Mouse (Mus musculus): Measurements from ENCODE around the gene Cacna2d2. TPM values are rescaled to one million over a fixed set of nuclear protein-coding genes. Genes with fewer than 3 reads are reported as not detected.

Cacna2d2 gene
- total and polyA plus RNA-seq, 3 experiments = 12.9 to 14.1 (median 13.3) TPM

DNA sequence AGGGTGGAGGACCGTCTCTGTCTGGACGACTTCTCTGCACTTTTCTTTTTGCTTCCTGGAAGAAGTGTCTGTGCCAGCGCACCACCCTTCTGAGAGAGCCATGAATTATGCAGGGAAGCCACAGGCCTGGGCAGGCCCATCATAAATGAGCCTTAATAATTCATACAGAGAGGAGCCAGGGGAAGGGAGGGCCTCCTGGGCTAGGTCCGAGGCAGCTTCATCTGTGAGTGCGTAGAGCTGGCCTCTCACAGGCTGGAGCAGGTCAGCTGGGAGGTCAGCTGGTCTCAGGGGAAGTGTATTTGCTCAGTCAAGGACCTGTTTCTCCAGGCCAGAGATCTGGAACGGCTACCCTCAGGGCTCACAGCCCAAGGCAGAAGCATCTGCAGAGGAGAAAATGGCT, 17.7 kb downstream of the Cacna2d2 start:
- H3K27ac ChIP-seq = no peak overlapping the region
- H3K9ac ChIP-seq (ENCODE audit: low read depth, low read length) = no peak overlapping the region
- H3K79me2 ChIP-seq (replicated peaks; ENCODE audit: control insufficient read depth, insufficient read depth, low read length) = no peaks in the 10 kb centered on the region
- no peak overlapping the region for H3K4me3 ChIP-seq
- no peaks in the 10 kb centered on the region; the same call in 1 of the 2 replicates for H3K27me3 ChIP-seq (ENCODE audit: control insufficient read depth, insufficient read depth, low read length)
- intact Hi-C loops (cut with DNase I) = no loop called here
- 60% methylated on average over 6 of the region's 6 CpGs for WGBS
- no peaks in the 10 kb centered on the region for H3K4me1 ChIP-seq (ENCODE audit: control insufficient read depth, insufficient read depth, low read length)
- no peak for DNase-seq
- H3K36me3 ChIP-seq (ENCODE audit: control insufficient read depth, insufficient read depth, low read length) = no peaks in the 10 kb centered on the region
- TF ChIP-seq CTCF (IDR thresholded peaks at IDR 0.05) = no peak
- no peak for TF ChIP-seq POLR2A (IDR thresholded peaks at IDR 0.05; ENCODE audit: insufficient read depth, low read depth, low read length)
- no peak for TF ChIP-seq EP300 (IDR thresholded peaks at IDR 0.05; ENCODE audit: insufficient read depth, low read depth, low read length)

- Histone ChIP-seq H3K27me3 (ENCODE audit: control insufficient read depth, insufficient read depth, low read length) (no peaks in the 10 kb centered on the region; the same call in 1 of the 2 replicates), H3K9ac (ENCODE audit: low read depth, low read length) (no peak overlapping the region), H3K79me2 (replicated peaks; ENCODE audit: control insufficient read depth, insufficient read depth, low read length) (no peaks in the 10 kb centered on the region), H3K36me3 (ENCODE audit: control insufficient read depth, insufficient read depth, low read length) (no peaks in the 10 kb centered on the region), H3K4me1 (ENCODE audit: control insufficient read depth, insufficient read depth, low read length) (no peaks in the 10 kb centered on the region), H3K27ac (no peak overlapping the region), H3K4me3 (no peak overlapping the region)
- 73% methylated on average over 9 of the region's 9 CpGs for WGBS
- no peak for TF ChIP-seq POLR2A (IDR thresholded peaks at IDR 0.05; ENCODE audit: insufficient read depth, low read depth, low read length)
- TF ChIP-seq CTCF (IDR thresholded peaks at IDR 0.05) = no peak
- no peak for TF ChIP-seq EP300 (IDR thresholded peaks at IDR 0.05; ENCODE audit: insufficient read depth, low read depth, low read length)
- no peak for DNase-seq
- intact Hi-C loops (cut with DNase I) = no loop called here
Observed at GRCm38 (mm10) chr9:107419491-107420244, 20.3 kb downstream of the Cacna2d2 start.

DNA sequence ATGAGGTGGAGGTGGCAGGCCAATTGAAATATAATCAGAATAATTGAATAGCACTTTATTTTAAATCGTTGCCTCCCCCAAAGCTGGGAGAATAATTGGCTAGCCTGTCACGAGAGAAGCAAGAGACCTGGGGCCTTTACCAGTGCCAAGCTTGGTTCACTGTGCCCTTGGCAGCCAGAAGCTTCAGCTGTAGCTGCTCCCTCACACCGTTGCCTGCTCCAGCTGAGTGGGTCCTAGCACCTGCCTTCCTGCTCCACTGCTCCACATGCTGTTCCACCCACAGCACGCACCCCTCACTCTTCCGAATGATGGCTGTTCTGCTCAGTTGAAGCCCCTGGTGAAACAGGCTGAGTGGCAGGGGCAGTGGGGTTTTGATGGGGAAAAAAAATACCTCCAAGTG, 21.5 kb downstream of the Cacna2d2 start:
- no peaks in the 10 kb centered on the region for H3K4me1 ChIP-seq (ENCODE audit: control insufficient read depth, insufficient read depth, low read length)
- no peaks in the 10 kb centered on the region for H3K79me2 ChIP-seq (replicated peaks; ENCODE audit: control insufficient read depth, insufficient read depth, low read length)
- no peaks in the 10 kb centered on the region for H3K36me3 ChIP-seq (ENCODE audit: control insufficient read depth, insufficient read depth, low read length)
- no peaks in the 10 kb centered on the region; the same call in 1 of the 2 replicates for H3K27me3 ChIP-seq (ENCODE audit: control insufficient read depth, insufficient read depth, low read length)
- peak in 1 of 2 experiments; percentile 6 for DNase-seq
- no peak overlapping the region for H3K9ac ChIP-seq (ENCODE audit: low read depth, low read length)
- H3K4me3 ChIP-seq = no peak overlapping the region
- intact Hi-C loops (cut with DNase I) = no loop called here
- 52% methylated on average over 5 of the region's 5 CpGs for WGBS
- H3K27ac ChIP-seq = no peak overlapping the region
- TF ChIP-seq CTCF (IDR thresholded peaks at IDR 0.05) (no peak), POLR2A (IDR thresholded peaks at IDR 0.05; ENCODE audit: insufficient read depth, low read depth, low read length) (no peak), EP300 (IDR thresholded peaks at IDR 0.05; ENCODE audit: insufficient read depth, low read depth, low read length) (no peak)

GRCm38 (mm10) chr9:107422878-107423277, 23.5 kb downstream of the Cacna2d2 start:
- H3K27me3 ChIP-seq (ENCODE audit: control insufficient read depth, insufficient read depth, low read length) = no peaks in the 10 kb centered on the region; the same call in 1 of the 2 replicates
- no peaks in the 10 kb centered on the region for H3K4me1 ChIP-seq (ENCODE audit: control insufficient read depth, insufficient read depth, low read length)
- H3K79me2 ChIP-seq (replicated peaks; ENCODE audit: control insufficient read depth, insufficient read depth, low read length) = no peaks in the 10 kb centered on the region
- no peaks in the 10 kb centered on the region for H3K36me3 ChIP-seq (ENCODE audit: control insufficient read depth, insufficient read depth, low read length)
- no peak overlapping the region for H3K9ac ChIP-seq (ENCODE audit: low read depth, low read length)
- no peak overlapping the region for H3K27ac ChIP-seq
- TF ChIP-seq EP300 (IDR thresholded peaks at IDR 0.05; ENCODE audit: insufficient read depth, low read depth, low read length) (no peak), CTCF (IDR thresholded peaks at IDR 0.05) (no peak), POLR2A (IDR thresholded peaks at IDR 0.05; ENCODE audit: insufficient read depth, low read depth, low read length) (no peak)
- H3K4me3 ChIP-seq = no peak overlapping the region
- intact Hi-C loops (cut with DNase I) = no loop called here
- WGBS = 33% methylated on average over 2 of the region's 2 CpGs
- DNase-seq = no peak

GRCm38 (mm10) chr9:107424485-107425175, 25.2 kb downstream of the Cacna2d2 start:
- WGBS = 70% methylated on average over 12 of the region's 12 CpGs
- H3K27ac ChIP-seq = no peak overlapping the region
- H3K36me3 ChIP-seq (ENCODE audit: control insufficient read depth, insufficient read depth, low read length) = no peaks in the 10 kb centered on the region
- intact Hi-C loops (cut with DNase I) = no loop called here
- no peak overlapping the region for H3K4me3 ChIP-seq
- no peaks in the 10 kb centered on the region; the same call in 1 of the 2 replicates for H3K27me3 ChIP-seq (ENCODE audit: control insufficient read depth, insufficient read depth, low read length)
- DNase-seq = no peak
- H3K79me2 ChIP-seq (replicated peaks; ENCODE audit: control insufficient read depth, insufficient read depth, low read length) = no peaks in the 10 kb centered on the region
- H3K9ac ChIP-seq (ENCODE audit: low read depth, low read length) = no peak overlapping the region
- TF ChIP-seq EP300 (IDR thresholded peaks at IDR 0.05; ENCODE audit: insufficient read depth, low read depth, low read length) (no peak), CTCF (IDR thresholded peaks at IDR 0.05) (no peak), POLR2A (IDR thresholded peaks at IDR 0.05; ENCODE audit: insufficient read depth, low read depth, low read length) (no peak)
- no peaks in the 10 kb centered on the region for H3K4me1 ChIP-seq (ENCODE audit: control insufficient read depth, insufficient read depth, low read length)

GRCm38 (mm10) chr9:107427876-107428275, 28.5 kb downstream of the Cacna2d2 start:
- intact Hi-C loops (cut with DNase I) = no loop called here
- DNase-seq = no peak
- no peak overlapping the region for H3K27ac ChIP-seq
- H3K79me2 ChIP-seq (replicated peaks; ENCODE audit: control insufficient read depth, insufficient read depth, low read length) = no peaks in the 10 kb centered on the region
- TF ChIP-seq POLR2A (IDR thresholded peaks at IDR 0.05; ENCODE audit: insufficient read depth, low read depth, low read length) (no peak), CTCF (IDR thresholded peaks at IDR 0.05) (no peak)
- H3K27me3 ChIP-seq (ENCODE audit: control insufficient read depth, insufficient read depth, low read length) = no peaks in the 10 kb centered on the region; the same call in 1 of the 2 replicates
- no peaks in the 10 kb centered on the region for H3K36me3 ChIP-seq (ENCODE audit: control insufficient read depth, insufficient read depth, low read length)
- no peak overlapping the region for H3K4me3 ChIP-seq
- no peaks in the 10 kb centered on the region for H3K4me1 ChIP-seq (ENCODE audit: control insufficient read depth, insufficient read depth, low read length)
- H3K9ac ChIP-seq (ENCODE audit: low read depth, low read length) = no peak overlapping the region
- WGBS = 71% methylated on average over 7 of the region's 7 CpGs

All from heart, adult 2 months (tissue).